Mouse (Mus musculus) bone marrow, adult 2 months (tissue): ENCODE measurements around the gene Inca1.

Experiments used
- CTCF ChIP-seq: fragments of 200-500 bp; IDR thresholded peaks from 2 replicates; pipeline ENCODE4 v1.5.1; 2011; ENCODE audit warnings: low read length, control low read depth; ENCODE audit not compliant: control insufficient read depth, insufficient read depth
- POLR2A ChIP-seq: fragments of 200-500 bp; IDR thresholded peaks from 2 replicates; pipeline ENCODE4 v1.6.1; 2011; ENCODE audit warnings: low read depth, mild to moderate bottlenecking, control low read depth, low read length, borderline replicate concordance; ENCODE audit not compliant: control insufficient read depth

DNA sequence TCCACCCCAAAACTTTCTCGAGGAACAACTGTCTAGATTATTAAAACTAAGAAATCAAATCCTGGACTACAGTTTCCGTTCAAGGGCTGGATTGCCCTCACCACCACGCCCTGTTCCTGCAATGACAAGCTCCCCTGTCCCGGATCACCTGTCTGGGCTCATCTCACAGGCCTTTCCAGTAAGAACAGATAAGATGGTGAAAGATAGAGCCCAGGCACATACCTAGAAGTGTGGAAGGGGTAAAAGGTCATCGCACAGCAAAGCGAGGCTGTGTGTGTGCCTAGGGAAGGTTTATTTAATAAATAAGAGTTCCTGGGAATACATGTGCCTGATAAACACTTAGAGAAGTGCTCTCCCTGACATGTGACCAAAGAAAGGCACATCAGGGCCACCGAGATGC is 45.7 kb upstream of the Inca1 start:
- no peak for TF ChIP-seq POLR2A
- TF ChIP-seq CTCF, result no peak
